Mouse (Mus musculus) subcutaneous adipose tissue, adult 2 months (tissue): ENCODE data around the gene Dhx58. TPM values are rescaled to one million over a fixed set of nuclear protein-coding genes. Genes with fewer than 3 reads are reported as not detected.

Source experiments
- polyA plus RNA-seq: library from polyadenylated mRNA; depleted of rRNA; stranded (reverse); fragments of >200 nt; gene quantifications from 2 replicates; pipeline ENCODE4 v1.2.3, GENCODE M21; 2012; ENCODE audit warnings: low replicate concordance; rRNA removed

Gene Dhx58
- polyA plus RNA-seq, result 11.7 and 17.3 TPM in 2 replicates

DNA sequence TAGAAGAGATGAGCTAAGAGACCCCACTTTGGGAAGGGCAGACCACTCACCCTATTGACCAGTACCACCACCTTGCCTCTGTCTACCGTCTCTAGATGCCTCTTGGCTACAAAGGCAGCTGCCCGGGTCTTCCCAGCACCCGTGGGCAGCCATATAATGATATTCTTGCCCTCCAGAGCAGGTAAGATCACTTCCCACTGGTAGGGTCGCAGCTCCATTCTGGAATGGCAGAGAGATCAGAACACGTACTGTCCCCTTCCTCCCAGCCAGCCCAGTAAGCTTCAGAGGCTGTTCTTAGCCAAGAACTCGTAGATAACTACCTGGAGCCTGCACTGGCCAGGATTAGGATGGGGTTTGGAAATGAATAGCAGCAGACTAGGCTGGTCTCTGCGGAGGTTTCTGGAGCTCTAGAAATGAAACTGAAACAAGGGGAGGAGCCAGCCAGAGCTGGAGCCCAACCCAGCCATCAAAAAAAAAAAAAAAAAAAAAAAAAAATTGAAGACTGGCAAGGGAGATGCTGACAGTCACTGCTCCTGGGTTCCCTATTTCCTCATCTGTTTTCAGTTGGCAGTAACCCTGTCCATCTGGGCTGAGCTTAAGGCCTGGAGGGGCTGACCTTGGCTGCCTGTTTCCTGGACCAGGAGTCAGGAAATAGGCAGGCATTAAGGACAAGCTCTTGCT lies at the start of gene Dhx58:
TSS of gene Dhx58 (minus strand) at position 421 of the 681 bp plus-strand sequence.

DNA sequence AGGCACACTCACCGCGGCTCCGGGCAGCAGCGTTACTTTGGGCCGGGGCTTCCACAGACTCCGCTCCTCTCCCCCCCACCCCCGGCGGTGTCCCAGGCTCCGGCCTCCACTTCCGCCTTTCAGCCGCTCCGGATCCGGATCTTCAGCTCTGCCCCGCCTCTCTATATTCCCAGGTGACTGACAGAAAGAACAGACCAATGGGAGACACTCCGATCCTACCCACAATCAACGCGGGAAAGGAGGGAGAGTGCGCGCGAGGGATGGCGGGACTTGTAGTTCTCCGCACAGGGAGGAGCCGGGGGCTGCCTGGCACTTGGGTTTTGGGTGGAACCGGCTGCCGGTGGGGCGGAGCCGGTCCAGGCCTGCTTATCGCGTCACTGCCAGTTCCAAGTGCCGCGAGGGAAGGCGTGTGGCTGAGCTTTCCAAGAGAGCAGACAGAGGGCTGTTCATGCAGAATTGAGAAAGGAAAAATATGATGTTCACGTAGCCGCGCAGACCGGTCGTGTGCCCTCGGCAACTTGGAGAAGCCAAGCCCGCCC lies 34.1 kb upstream of the Dhx58 start, which contains the start of gene Rab5c:
TSS of gene Rab5c (minus strand) at position 150 of the 539 bp plus-strand sequence.

DNA sequence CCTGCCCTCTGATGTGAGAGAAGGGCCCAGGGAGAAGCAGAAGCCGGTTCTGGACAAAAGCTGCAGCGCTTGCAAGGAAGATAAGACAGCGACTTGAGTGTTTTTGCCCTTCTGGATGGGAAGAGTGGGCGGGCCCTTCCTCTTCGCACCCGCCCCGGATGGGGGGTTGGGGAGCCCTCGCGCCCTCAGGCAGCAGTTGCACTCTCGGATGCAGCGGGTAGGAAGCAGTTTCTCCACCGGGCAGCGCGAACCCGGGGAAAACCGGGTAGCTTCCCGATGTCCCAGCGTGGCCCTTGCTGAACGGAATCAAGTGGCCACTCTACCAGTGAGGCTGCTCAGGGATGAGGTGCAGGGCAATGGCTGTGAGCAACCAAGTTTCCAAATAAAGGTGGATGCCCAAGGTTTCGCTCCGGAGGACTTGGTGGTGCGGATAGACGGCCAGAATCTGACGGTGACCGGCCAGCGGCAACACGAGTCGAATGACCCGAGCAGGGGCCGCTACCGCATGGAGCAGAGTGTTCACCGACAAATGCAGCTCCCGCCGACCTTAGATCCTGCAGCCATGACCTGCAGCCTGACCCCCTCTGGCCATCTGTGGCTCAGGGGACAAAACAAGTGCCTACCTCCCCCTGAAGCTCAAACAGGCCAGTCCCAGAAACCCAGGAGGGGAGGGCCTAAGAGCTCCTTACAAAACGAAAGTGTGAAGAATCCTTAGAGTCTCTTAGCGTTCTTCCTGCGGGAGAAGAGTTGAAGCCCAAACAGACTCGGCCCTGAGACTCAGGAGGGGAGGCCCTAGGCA lies 9.9 kb upstream of the Dhx58 start, which contains the start of gene Hspb9:
TSS of gene Hspb9 (plus strand) at position 116 of the 799 bp plus-strand sequence.

DNA sequence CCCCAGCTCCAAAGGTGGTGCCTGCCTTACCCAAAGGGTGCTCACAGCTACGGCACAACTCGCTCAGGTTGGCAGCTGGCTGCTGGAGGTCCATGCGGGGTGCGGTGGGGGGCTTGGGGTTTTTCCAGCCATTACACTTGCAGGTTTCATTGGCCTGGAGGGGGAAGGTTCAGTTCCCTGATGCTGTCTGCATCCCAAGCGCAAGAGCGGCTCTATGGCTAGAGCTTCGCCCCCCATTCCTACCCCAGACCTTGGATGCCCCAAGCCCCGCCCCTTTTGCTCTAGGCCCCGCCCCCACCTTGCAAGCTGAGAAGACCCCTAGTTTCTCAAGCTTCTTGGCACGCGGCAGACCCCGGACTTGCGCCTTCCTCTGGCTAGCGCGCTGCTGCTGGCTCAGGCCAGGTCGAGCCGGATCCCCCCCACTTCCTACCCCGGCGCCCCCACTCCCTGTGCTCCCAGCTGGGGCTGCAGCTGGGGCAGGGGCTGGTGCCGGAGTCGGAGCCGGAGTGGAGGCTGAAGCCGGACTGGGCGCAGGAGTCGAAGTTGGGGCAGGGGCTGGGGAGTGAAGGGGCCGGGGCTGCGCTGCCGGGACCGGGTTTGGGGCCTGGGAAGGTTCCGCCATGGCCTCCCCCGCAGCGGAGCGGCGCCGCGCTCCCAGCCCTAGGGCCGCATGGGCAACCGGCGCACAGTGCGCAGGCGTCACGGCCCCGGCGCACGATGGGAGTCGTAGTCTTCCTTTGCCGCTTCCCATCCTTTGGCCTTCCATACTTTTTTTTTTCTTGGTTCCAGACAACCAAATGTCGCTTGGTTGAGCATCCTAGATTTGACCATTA lies 7.9 kb upstream of the Dhx58 start, which contains the start of gene Kat2a:
TSS of gene Kat2a (minus strand) at position 683 of the 833 bp plus-strand sequence.

DNA sequence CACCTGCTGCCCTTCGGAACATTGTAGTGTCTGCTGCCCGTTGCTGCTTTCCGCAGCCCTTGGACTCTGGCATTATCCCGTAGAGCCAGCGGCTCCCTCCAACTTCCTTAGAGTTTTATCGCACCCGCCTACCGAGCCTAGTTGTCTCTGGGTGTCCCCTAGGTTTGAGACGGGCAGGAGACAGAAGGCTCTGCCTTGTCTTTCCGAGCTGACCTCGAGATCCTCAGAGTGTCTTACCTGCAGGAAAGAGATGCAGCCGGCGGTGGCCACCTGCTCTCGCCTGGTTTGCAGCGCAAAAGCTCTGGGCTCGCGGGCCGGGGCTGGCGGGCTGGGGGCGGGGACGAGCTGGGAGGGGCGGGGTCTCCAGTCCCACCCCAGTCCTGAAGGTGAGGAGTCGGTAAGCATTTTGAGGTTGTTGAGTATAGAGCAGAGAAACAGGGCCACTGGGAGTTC lies 11.9 kb downstream of the Dhx58 start, which contains the start of gene Zfp385c:
TSS of gene Zfp385c (minus strand) at position 292 of the 453 bp plus-strand sequence.

Other genes with a start within 250 kb of the Dhx58 start
- 3.5 and 9.2 TPM in 2 replicates for gene Klhl11, start 231.5 kb downstream of the Dhx58 start, polyA plus RNA-seq
- gene Acly, start 176.3 kb downstream of the Dhx58 start, polyA plus RNA-seq, result 867 and 1,359 TPM in 2 replicates
- 1.3 and 1.5 TPM in 2 replicates for gene Ttc25, start 158.7 kb downstream of the Dhx58 start, polyA plus RNA-seq
- 23.0 and 37.9 TPM in 2 replicates for gene Cnp, start 129.4 kb downstream of the Dhx58 start, polyA plus RNA-seq
- gene Nkiras2, start 85.0 kb downstream of the Dhx58 start, polyA plus RNA-seq, result 78.7 and 99.3 TPM in 2 replicates
- gene Dnajc7, start 84.1 kb downstream of the Dhx58 start, polyA plus RNA-seq, result 40.7 and 54.1 TPM in 2 replicates
- gene Zfp385c, start 11.8 kb downstream of the Dhx58 start, polyA plus RNA-seq, result 0.52 and 2.2 TPM in 2 replicates
- gene Kat2a, start 8.2 kb upstream of the Dhx58 start, polyA plus RNA-seq, result 37.3 and 71.8 TPM in 2 replicates
- gene Hspb9, start 9.6 kb upstream of the Dhx58 start, polyA plus RNA-seq, result not detected in 2 replicates
- 253 and 307 TPM in 2 replicates for gene Rab5c, start 33.9 kb upstream of the Dhx58 start, polyA plus RNA-seq
- gene Kcnh4, start 55.7 kb upstream of the Dhx58 start, polyA plus RNA-seq, result 0.39 and 1.0 TPM in 2 replicates
- gene Hcrt, start 58.7 kb upstream of the Dhx58 start, polyA plus RNA-seq, result not detected in 2 replicates
- 18.3 and 26.9 TPM in 2 replicates for gene Ghdc, start 66.7 kb upstream of the Dhx58 start, polyA plus RNA-seq
- 35.6 and 42.3 TPM in 2 replicates for gene Stat5b, start 146.5 kb upstream of the Dhx58 start, polyA plus RNA-seq
- gene Stat5a, start 155.1 kb upstream of the Dhx58 start, polyA plus RNA-seq, result 46.0 and 63.9 TPM in 2 replicates
- 102 and 167 TPM in 2 replicates for gene Stat3, start 235.3 kb upstream of the Dhx58 start, polyA plus RNA-seq